Mouse (Mus musculus) liver, postnatal 0 days (tissue): Measurements from ENCODE around the gene Rfc1.

Experiments used
- CTCF ChIP-seq: sonication (generic); IDR thresholded peaks from 2 replicates; pipeline ENCODE4 v1.5.1; 2016; ENCODE audit warnings: antibody characterized with exemption, low read depth
- EP300 ChIP-seq: IDR thresholded peaks from 2 replicates; pipeline ENCODE4 v1.6.1; 2016; ENCODE audit warnings: antibody characterized with exemption, low read depth, mild to moderate bottlenecking

GRCm38 (mm10) chr5:65356851-65357250 is 21.4 kb upstream of the Rfc1 start:
- TF ChIP-seq CTCF (no peak), EP300 (peak; percentile 78)
